Mouse (Mus musculus) hindbrain, embryonic 15.5 days (tissue): ENCODE results near the gene Commd8. TPM values are rescaled to one million over a fixed set of nuclear protein-coding genes. Genes with fewer than 3 reads are reported as not detected.
A peak's percentile ranks its signal among the peaks of the same experiment; 100 is the strongest.

ENCODE experiments used
- ATAC-seq: fragments of 200-750 bp; cut with Nextera tagmentation; 2 replicates; pipeline ENCODE4 v1.8.0; 2017; ENCODE audit warnings: low read depth, moderate number of reproducible peaks, moderate TSS enrichment; ENCODE audit not compliant: low FRiP score
- H3K27ac ChIP-seq: fragments of 300-500 bp; sonication (generic); replicated peaks from 2 replicates; pipeline ENCODE4 v1.5.1; 2015; ENCODE audit warnings: mild to moderate bottlenecking, inconsistent platforms
- H3K27me3 ChIP-seq: fragments of 300-500 bp; sonication (generic); 2 replicates; pipeline ENCODE4 v1.6.1; 2015; ENCODE audit warnings: control low read depth, inconsistent platforms
- H3K36me3 ChIP-seq: fragments of 300-500 bp; sonication (generic); 2 replicates; pipeline ENCODE4 v1.6.1; 2015; ENCODE audit warnings: control low read depth, inconsistent platforms
- H3K4me1 ChIP-seq: fragments of 300-500 bp; sonication (generic); replicated peaks from 2 replicates; pipeline ENCODE4 v1.6.1; 2015; ENCODE audit warnings: control low read depth, inconsistent platforms
- H3K4me2 ChIP-seq: fragments of 300-500 bp; sonication (generic); 2 replicates; pipeline ENCODE4 v1.6.1; 2015; ENCODE audit warnings: moderate library complexity, mild to moderate bottlenecking, inconsistent platforms
- H3K4me3 ChIP-seq: fragments of 300-500 bp; sonication (generic); 2 replicates; pipeline ENCODE4 v1.5.1; 2015; ENCODE audit warnings: mild to moderate bottlenecking, inconsistent platforms
- H3K9ac ChIP-seq: fragments of 300-500 bp; sonication (generic); 2 replicates; pipeline ENCODE4 v1.6.1; 2015; ENCODE audit warnings: inconsistent platforms
- H3K9me3 ChIP-seq: fragments of 300-500 bp; sonication (generic); 2 replicates; pipeline ENCODE4 v1.6.1; 2016; ENCODE audit warnings: control low read depth, inconsistent platforms
- WGBS: fragments of 180-500 bp; shearing (Covaris S2); methylation state at CpG from one replicate; pipeline ENCODE4 v1.1.7; 2015; 5-methylcytosine and 5-hydroxymethylcytosine counted together
- polyA plus RNA-seq: library from polyadenylated mRNA; unstranded; fragments of >200 nt; fragmentation: Nextera tagmentation; extraction: Ambion mirVana; gene quantifications from 2 replicates; pipeline ENCODE4 v1.2.1, GENCODE M21; 2015

Commd8 gene
- polyA plus RNA-seq = 135 and 139 TPM in 2 replicates

DNA sequence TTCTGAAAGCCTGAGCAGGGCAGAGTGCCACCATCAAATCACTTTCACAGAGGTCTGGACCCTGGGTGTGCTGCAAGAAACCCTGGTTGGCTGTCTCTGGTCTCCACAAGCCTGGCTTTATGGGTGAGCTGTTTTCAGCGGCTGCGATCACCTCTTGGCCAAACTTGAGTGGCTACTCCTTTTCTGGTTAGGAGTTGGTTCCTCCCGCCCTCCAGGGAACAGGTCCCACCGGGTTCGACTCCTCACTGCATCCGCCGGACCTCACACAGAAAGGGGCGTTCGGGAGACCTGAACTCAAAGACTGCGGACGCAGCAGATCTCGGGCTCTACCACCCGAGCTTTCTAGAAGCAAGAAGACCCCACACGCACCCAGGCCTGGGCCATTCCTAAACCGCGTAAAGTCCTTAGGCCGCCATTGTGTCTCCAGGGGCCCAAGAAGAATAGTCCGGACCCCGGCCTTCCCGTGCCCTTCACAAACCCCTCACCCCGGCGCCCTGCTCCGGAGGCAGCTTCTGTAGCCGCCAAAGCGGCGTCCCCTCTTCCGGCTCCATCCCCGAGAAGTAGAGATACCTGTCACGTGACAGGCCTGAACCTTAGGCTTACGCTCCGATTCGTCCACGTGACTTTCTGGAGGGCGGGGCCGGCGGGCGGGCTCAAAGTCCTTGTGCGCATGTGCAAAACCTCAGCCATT, at the start of gene Commd8:
Commd8 (minus strand) TSS at position 596 of the 691 bp plus-strand sequence.
- H3K4me1 ChIP-seq = peaks cover 17% of the 10 kb centered on the region
- peak within 1 kb of the TSS; percentile 79 for H3K27ac ChIP-seq
- no peaks in the 10 kb centered on the region for H3K36me3 ChIP-seq
- peak within 1 kb of the TSS; percentile 80 for H3K4me2 ChIP-seq
- peak within 1 kb of the TSS; percentile 73 for H3K4me3 ChIP-seq
- no peaks in the 10 kb centered on the region for H3K27me3 ChIP-seq
- WGBS = under 1% methylated on average over 38 of the region's 38 CpGs
- ATAC-seq = peak; percentile 94
- no peaks in the 10 kb centered on the region for H3K9me3 ChIP-seq
- peak within 1 kb of the TSS; percentile 66 for H3K9ac ChIP-seq

DNA sequence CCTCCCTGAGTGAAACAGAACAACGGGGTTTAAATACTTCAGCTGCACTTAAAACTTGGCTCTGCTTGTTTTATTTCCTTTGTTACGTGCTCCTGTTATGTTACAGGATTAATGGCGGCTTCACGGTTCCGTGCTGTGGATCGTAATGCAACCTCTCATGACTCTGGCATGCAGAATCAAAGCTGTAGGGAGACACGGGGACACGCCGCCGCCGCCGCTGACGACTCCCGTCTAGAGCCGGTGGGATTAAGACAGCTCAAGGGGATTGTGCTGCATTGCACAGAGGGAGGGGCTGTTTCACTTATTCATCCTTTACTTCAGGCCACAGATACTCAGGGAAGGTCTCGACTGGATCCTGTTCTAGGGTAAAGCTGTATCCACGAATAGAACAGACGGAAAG, 43.8 kb upstream of the Commd8 start:
- ATAC-seq = no peak
- WGBS = 84% methylated on average over 18 of the region's 18 CpGs
- no peaks in the 10 kb centered on the region; the same call in 1 of the 2 replicates for H3K4me1 ChIP-seq

DNA sequence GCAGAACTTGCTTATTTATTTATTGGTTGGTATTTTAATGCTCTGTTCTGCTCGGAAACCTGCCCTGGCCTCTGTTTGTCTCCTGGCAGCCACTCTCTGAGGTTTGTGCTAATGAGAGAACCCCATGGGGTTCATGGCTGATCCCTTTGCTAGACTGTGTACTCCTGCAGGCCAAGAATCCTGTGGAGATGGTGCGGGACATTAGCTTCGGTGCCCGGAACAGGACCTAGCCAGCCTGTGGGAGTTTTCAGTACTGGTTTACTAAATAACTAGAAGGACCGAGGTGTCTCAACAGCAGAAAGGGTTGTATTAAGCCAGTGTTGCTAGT, 42.8 kb upstream of the Commd8 start:
- no peaks in the 10 kb centered on the region for H3K9me3 ChIP-seq
- no peaks in the 10 kb centered on the region for H3K27me3 ChIP-seq
- H3K4me1 ChIP-seq = no peaks in the 10 kb centered on the region; the same call in 1 of the 2 replicates
- no peak for ATAC-seq
- WGBS = 52% methylated on average over 5 of the region's 5 CpGs
- no peak overlapping the region for H3K9ac ChIP-seq
- H3K4me3 ChIP-seq = no peak overlapping the region
- no peak overlapping the region for H3K27ac ChIP-seq
- H3K36me3 ChIP-seq = no peaks in the 10 kb centered on the region
- H3K4me2 ChIP-seq = no peak overlapping the region

More for the DNA sequence above, 43.8 kb upstream of the Commd8 start:
- no peaks in the 10 kb centered on the region for H3K9me3 ChIP-seq
- H3K4me3 ChIP-seq = no peak overlapping the region
- H3K9ac ChIP-seq = no peak overlapping the region
- H3K27ac ChIP-seq = no peak overlapping the region
- H3K36me3 ChIP-seq = no peaks in the 10 kb centered on the region
- H3K27me3 ChIP-seq = no peaks in the 10 kb centered on the region
- no peak overlapping the region for H3K4me2 ChIP-seq

DNA sequence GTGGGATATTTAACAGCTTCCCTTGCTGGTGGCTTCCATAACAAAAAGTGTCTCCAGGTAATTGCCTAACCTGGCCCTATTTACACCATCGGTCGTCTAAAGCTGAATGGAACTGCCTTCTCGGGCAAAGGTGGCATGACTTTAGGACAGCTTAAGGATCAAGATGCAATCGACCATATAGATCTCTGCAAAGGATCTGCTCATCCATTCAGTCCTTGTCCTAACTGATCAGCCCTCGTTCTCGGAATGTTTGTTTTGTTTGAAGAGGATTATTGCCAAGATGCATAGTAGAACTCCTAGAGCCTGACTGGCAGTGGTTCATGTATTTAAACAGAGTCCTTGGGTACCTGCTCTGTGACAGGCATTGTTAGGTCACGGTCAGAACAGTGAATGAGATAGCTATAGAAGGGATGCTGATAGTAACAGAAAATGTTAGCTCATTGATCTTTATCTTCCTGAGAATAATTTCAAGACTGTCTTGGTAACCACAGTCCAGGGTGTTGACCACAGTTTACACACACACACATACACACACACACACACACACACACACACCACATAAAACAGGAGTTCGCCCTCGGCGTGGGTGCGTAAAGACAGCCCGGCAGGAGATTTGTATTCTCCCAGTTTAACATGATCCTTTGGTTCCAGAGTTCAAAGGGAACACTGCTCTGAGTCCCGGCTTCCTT, 42.3 kb upstream of the Commd8 start:
- H3K4me3 ChIP-seq = no peak overlapping the region
- ATAC-seq = no peak

DNA sequence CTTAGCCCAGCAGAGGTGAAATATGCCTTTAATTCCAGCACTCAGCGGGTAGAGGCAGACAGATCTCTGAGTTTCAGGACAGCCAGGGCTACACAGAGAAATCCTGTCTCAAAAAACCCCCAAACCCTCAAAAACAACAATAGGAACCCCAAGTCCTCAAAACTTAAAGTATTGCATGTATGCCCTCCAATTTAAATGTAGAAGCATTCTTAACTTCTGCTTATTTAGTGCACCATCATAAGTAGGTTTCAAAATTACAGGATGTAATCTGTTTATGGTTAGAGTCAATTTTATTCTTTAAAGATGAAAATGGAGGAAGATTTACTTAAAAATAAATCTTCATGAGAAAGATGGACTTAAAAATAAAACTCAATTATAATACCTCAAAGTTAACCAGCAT, 40.5 kb upstream of the Commd8 start:
- Histone ChIP-seq H3K36me3 (no peaks in the 10 kb centered on the region), H3K27ac (no peak overlapping the region), H3K4me2 (no peak overlapping the region), H3K9me3 (no peaks in the 10 kb centered on the region), H3K4me1 (peaks cover 10% of the 10 kb centered on the region), H3K4me3 (no peak overlapping the region), H3K9ac (no peak overlapping the region), H3K27me3 (no peaks in the 10 kb centered on the region)
- 90% methylated on average over 1 of the region's 1 CpGs for WGBS
- no peak for ATAC-seq

More for the DNA sequence above, 42.3 kb upstream of the Commd8 start:
- Histone ChIP-seq H3K9me3 (no peaks in the 10 kb centered on the region), H3K36me3 (no peaks in the 10 kb centered on the region), H3K4me1 (no peaks in the 10 kb centered on the region; the same call in 1 of the 2 replicates), H3K27me3 (no peaks in the 10 kb centered on the region), H3K4me2 (no peak overlapping the region), H3K9ac (no peak overlapping the region), H3K27ac (no peak overlapping the region)
- 69% methylated on average over 13 of the region's 13 CpGs for WGBS

DNA sequence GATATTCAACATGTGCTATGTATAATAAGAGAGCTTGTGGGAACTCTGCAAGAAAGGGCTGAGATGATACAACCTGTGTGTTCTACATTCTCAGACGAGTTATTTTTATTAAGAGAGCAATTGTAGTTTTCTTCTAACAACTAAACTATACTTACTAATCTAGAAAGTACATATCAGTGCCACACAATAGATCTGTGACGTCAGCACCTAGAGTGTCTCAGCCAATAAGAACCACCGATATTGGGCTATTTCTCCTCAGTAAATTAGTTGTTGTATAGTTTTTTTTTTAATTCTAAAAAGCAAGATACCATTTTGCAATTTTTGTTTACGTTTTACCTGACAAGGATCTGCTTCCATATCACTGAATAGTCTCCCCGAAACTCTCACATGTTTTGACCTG, 37.3 kb upstream of the Commd8 start:
- Histone ChIP-seq H3K9ac (no peak overlapping the region), H3K4me2 (no peak overlapping the region), H3K9me3 (no peaks in the 10 kb centered on the region), H3K4me1 (peaks cover 13% of the 10 kb centered on the region), H3K36me3 (no peaks in the 10 kb centered on the region), H3K27ac (no peak overlapping the region), H3K4me3 (no peak overlapping the region), H3K27me3 (no peaks in the 10 kb centered on the region)
- WGBS = 96% methylated on average over 5 of the region's 5 CpGs
- ATAC-seq = no peak

DNA sequence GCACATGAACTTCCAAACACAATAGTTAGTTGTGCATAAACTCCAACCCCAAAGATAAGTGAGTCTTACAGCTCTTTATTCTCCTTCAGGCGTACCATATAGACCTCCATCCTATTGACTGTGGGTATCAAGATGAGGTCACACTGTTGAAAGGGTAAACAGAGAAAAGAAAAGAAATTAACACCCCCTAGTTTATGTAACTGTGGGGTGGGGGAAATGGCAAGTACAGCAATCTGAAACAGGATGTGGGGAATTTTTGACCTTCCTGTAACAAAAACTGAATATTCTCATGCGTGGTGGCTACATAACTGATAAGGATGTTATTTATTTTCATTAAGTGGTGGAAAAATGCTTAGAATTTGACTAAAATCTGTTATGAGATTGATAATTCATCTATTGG, 36.5 kb upstream of the Commd8 start:
- H3K4me2 ChIP-seq = peak overlapping the region; percentile 87
- WGBS = 86% methylated on average over 2 of the region's 2 CpGs
- no peak overlapping the region for H3K27ac ChIP-seq
- H3K4me1 ChIP-seq = peaks cover 13% of the 10 kb centered on the region
- no peaks in the 10 kb centered on the region for H3K36me3 ChIP-seq
- no peaks in the 10 kb centered on the region for H3K27me3 ChIP-seq
- ATAC-seq = no peak
- H3K4me3 ChIP-seq = no peak overlapping the region
- H3K9me3 ChIP-seq = no peaks in the 10 kb centered on the region
- H3K9ac ChIP-seq = no peak overlapping the region

DNA sequence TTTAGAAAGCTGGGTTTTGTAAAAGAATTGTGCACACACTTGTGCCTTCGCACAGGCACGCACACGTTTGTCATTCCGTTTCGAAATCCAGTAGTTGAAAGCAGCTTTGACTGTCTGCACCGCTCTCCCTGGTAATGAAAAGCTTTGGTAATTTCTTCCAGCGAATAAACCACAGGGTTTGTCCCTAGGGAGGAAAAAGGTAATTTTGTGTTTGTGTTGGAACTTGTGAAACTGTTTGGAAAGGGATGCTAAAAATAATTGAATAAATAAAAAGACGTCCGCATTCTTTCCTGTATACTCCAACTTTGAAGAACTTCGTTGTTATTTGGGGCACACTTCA, 35.7 kb upstream of the Commd8 start:
- no peaks in the 10 kb centered on the region for H3K36me3 ChIP-seq
- peak overlapping the region; percentile 87 for H3K4me2 ChIP-seq
- ATAC-seq = no peak
- H3K4me1 ChIP-seq = peaks cover 13% of the 10 kb centered on the region
- H3K9ac ChIP-seq = peak overlapping the region; percentile 55
- H3K9me3 ChIP-seq = no peaks in the 10 kb centered on the region
- H3K27me3 ChIP-seq = no peaks in the 10 kb centered on the region
- 12% methylated on average over 10 of the region's 10 CpGs for WGBS
- H3K27ac ChIP-seq = peak overlapping the region; percentile 64; the same call in 1 of the 2 replicates
- H3K4me3 ChIP-seq = peak overlapping the region; percentile 73

DNA sequence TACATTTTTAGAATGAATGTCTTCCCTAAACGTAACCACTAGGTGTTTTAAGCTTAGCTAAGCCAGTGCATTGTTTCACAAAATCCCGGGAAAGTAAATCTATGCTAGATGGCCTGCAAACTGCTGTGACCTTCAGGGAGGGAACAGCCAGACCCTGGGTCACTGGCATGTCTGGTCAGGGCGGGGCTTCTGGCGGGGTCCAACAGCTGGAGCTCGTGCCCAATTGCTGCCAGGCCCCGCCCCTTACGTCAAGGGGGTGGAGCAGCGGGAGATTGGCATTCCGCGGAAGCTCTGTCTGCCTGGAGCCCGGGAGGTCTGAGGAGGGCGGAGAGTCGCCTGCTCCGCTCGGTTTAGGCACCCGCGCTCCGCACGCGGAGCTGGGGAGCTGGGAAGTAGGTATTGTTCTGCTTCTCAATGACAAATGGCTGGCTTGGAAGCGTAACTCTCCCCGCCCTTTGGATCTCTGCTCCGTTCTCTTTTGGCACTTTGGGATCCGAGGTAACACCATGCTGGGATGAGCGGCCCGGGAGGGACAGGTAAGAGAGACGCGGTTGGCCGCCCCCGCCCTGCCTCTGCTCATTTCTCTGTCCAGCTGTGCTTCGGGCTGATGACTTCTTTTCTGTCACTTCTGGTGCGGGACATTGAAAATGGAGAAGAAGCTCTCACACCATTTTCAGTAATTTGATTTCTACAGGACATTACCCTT, 35.2 kb upstream of the Commd8 start:
- Histone ChIP-seq H3K36me3 (no peaks in the 10 kb centered on the region), H3K4me1 (peaks cover 13% of the 10 kb centered on the region), H3K9me3 (no peaks in the 10 kb centered on the region), H3K4me2 (peak overlapping the region; percentile 87), H3K27me3 (no peaks in the 10 kb centered on the region), H3K27ac (peak overlapping the region; percentile 64), H3K9ac (peak overlapping the region; percentile 55), H3K4me3 (peak overlapping the region; percentile 73)
- peak; percentile 98 for ATAC-seq
- WGBS = under 1% methylated on average over 32 of the region's 32 CpGs

DNA sequence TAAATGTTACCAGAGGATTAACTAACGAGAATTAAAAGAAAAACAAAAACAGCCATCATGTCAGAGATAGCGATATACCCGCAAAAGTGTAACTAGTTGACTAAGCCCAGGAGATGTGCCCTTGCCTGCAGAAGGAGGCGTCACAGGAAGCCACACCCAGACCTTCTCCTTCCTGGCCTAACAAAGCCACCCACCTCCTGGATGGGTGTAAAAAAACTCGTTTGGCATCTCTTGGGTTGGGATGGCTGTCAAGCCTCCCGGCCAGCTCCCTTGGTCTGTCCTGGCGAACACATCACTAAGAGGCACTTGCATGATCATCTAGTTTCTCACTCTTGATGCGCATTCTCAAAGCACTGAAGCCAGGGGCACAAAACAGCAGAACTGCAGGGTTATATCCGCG, 34.0 kb upstream of the Commd8 start:
- peaks cover 13% of the 10 kb centered on the region for H3K4me1 ChIP-seq
- no peak for ATAC-seq
- no peaks in the 10 kb centered on the region for H3K27me3 ChIP-seq
- H3K27ac ChIP-seq = no peak overlapping the region
- H3K4me3 ChIP-seq = no peak overlapping the region
- H3K36me3 ChIP-seq = no peaks in the 10 kb centered on the region
- H3K9ac ChIP-seq = no peak overlapping the region
- peak overlapping the region; percentile 25 for H3K4me2 ChIP-seq
- no peaks in the 10 kb centered on the region for H3K9me3 ChIP-seq
- WGBS = 44% methylated on average over 10 of the region's 10 CpGs

DNA sequence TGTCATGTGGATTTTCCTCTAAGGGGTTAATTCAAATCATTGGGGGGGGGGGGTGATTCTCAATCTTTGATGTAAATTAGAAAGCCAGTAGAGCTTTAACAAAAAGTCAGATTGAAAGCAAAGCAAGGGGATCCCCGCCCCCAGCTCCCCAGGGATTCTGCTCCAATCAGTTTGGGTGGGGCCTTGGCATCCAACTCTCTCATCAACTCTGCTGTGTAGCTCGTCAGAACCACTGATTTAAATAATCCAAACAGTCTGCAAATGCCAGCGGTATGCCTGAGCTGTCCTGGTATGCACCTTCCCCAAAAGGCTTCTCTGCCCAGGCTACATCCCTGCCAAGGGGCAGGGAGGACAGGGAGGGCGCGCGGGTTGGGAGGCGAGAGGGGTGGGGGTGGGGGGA, 33.6 kb upstream of the Commd8 start:
- H3K4me3 ChIP-seq = no peak overlapping the region
- WGBS = 21% methylated on average over 7 of the region's 7 CpGs
- no peak for ATAC-seq
- no peaks in the 10 kb centered on the region for H3K27me3 ChIP-seq
- peaks cover 13% of the 10 kb centered on the region for H3K4me1 ChIP-seq
- H3K9ac ChIP-seq = no peak overlapping the region
- no peaks in the 10 kb centered on the region for H3K36me3 ChIP-seq
- no peak overlapping the region for H3K27ac ChIP-seq
- H3K9me3 ChIP-seq = no peaks in the 10 kb centered on the region
- H3K4me2 ChIP-seq = peak overlapping the region; percentile 25

DNA sequence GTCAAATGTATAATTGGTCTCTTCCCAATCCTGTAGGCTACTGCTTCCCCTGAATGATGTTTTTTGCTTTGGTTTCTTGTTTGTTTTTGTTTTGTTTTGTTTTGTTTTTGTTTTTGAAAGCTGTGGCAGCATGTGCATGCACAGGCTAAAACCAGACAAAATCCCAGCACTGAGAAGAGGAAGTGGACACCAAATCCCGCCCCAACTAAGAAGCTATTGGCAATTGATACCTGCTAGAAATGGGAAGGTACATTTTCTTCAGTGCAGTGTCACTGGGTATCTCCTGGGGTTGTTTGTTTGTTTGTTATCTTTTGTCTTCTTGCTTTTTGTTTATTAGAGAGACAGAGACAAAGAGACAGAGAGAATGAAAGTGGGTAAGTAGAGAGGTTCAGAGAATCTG, 27.5 kb upstream of the Commd8 start:
- Histone ChIP-seq H3K27me3 (no peaks in the 10 kb centered on the region), H3K4me3 (no peak overlapping the region), H3K36me3 (no peaks in the 10 kb centered on the region), H3K4me1 (no peaks in the 10 kb centered on the region), H3K27ac (no peak overlapping the region), H3K4me2 (no peak overlapping the region), H3K9me3 (no peaks in the 10 kb centered on the region), H3K9ac (no peak overlapping the region)
- ATAC-seq = no peak
- WGBS = 93% methylated on average over 1 of the region's 1 CpGs
